Mouse (Mus musculus) testis, postnatal 14 days (tissue): ENCODE data around the gene Hist1h3d.
"Not testable (repeated sequence)": the region's sequence is repeated elsewhere in the genome, so short reads cannot be mapped to it uniquely, and the experiment has no call there.

Experiments
- DNase-seq: peaks from one replicate; pipeline ENCODE4 v3.0.0; 2021; ENCODE audit warnings: low spot score

Gene Hist1h3d

DNA sequence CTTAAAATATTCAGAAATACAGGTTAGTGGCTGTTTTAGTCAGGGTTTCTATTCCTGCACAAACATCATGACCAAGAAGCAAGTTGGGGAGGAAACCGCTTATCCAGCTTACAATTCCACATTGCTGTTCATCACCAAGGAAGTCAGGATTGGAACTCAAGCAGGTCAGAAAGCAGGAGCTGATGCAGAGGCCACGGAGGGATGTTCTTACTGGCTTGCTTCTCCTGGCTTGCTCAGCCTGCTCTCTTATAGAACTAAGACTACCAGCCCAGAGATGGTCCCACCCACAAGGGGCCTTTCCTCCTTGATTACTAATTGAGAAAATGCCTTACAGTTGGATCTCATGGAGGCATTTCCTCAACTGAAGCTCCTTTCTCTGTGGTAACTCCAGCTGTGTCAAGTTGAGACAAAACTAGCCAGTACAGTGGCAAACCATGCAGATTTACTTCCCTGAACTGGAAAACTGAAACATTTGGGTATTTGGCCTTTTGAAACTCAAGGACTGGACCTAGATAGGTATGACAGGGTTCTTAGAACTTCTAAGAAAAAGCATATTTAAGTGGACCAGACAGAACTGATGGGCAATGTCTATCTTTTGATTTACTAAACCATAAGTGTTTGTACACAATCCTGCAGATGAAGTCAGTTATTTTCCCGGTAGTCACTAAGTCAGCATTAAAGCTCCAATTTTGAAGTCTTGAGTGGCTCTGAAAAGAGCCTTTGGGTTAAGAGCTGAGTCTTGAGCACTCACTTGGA is 33.2 kb upstream of the Hist1h3d start:
- not testable (repeated sequence) for DNase-seq

DNA sequence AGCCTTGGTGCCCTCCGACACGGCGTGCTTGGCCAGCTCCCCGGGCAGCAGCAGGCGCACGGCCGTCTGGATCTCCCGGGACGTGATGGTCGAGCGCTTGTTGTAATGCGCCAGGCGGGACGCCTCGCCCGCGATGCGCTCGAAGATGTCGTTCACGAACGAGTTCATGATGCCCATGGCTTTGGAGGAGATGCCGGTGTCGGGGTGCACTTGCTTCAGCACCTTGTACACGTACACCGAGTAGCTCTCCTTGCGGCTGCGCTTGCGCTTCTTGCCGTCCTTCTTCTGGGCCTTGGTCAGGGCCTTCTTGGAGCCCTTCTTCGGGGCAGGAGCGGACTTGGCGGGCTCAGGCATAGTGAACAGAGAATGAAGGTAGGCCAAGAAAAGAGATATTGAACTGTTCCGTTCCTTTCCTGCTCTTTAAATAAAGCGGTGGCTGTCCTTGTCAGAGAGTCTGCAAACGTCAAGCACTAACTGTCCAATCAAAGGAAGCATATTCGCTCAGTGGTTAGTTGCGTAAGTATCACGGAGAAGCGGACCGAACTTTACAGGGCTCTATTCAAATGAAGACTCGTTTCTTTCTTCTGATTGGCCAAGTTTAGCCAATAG is 32.5 kb upstream of the Hist1h3d start, which contains the start of gene Hist1h2bh:
TSS of gene Hist1h2bh (minus strand) at position 394 of the 609 bp plus-strand sequence.
- peak; percentile 58 for DNase-seq

DNA sequence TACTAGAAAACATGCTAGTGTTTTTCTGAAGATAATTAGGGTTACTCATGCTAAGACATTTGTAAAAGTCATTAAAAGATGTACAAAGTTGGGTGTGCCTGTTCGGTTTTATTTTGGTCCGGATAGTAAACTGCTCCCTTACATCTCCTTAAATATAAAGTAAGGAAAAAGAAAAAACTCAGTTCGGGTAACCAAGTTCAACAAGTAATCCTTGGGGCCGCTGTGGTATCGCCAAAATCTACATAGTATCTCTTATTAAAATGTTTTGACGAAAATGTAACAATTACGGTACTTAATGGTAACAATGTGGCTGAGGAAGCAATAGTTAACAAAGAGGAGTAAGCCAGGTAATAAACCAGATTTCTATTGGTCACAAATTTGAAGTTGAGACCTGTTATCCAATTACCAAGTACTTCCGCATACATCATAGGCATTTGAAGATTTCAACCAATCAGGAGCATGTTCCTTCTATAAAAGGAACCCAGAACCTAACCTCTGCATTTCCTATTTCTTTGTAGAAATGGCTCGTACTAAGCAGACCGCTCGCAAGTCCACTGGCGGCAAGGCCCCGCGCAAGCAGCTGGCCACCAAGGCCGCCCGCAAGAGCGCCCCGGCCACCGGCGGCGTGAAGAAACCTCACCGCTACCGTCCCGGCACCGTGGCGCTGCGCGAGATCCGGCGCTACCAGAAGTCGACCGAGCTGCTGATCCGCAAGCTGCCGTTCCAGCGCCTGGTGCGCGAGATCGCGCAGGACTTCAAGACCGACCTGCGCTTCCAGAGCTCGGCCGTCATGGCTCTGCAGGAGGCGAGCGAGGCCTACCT is 31.4 kb upstream of the Hist1h3d start, which contains the start of gene Hist1h3f:
TSS of gene Hist1h3f (plus strand) at position 88 of the 822 bp plus-strand sequence.
- DNase-seq: peak; percentile 78

DNA sequence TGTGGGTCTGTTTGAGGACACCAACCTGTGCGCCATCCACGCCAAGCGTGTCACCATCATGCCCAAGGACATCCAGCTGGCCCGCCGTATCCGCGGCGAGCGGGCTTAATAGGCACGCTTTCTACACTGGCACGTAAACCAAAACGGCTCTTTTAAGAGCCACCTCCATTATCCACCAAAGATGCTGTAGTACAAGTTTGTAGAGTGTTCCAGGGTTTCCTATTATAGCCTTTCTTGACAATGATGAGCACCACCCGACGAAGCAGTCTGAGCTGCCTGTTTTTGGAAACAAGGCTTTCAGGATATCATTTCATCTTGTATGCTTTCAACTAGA is 30.8 kb upstream of the Hist1h3d start:
- DNase-seq: not testable (repeated sequence)

DNA sequence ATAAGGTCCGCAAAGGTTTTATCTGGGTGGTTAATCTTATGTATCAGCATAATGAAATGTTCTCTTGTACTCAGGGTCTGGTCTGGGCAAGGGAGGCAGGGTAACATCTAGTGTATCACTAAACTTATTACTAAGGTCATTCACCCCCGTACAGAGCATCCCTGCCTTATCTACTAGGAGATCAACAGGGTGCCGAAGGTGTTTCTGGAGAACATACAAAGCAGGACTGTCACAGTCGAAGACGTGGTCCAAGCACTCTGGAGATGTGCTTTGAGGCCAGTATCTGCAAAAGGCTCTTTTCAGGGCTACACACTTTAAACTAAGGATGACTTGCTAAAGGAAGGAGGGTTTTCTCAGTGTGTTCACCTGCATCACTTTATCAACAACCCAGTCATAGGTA is 28.9 kb upstream of the Hist1h3d start:
- no peak for DNase-seq

DNA sequence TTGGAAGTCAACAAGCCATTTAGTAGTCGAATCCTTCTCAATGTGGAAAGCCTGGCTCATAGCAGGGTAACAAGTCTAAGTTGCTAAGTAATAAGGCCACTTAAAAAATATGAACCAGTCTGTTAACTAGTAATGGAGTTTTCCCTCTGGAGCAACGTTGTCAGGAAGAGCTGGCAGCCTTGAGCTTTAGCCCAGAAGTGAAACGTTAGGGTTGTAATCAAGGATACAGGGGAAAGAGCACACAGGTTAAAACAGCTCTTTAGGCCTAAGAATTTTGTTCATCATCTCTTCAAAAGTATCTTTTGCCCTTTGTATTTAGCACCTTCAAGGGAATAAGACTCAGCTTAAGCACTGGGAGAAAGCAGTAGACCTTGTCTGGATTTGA is 24.8 kb upstream of the Hist1h3d start:
- no peak for DNase-seq

DNA sequence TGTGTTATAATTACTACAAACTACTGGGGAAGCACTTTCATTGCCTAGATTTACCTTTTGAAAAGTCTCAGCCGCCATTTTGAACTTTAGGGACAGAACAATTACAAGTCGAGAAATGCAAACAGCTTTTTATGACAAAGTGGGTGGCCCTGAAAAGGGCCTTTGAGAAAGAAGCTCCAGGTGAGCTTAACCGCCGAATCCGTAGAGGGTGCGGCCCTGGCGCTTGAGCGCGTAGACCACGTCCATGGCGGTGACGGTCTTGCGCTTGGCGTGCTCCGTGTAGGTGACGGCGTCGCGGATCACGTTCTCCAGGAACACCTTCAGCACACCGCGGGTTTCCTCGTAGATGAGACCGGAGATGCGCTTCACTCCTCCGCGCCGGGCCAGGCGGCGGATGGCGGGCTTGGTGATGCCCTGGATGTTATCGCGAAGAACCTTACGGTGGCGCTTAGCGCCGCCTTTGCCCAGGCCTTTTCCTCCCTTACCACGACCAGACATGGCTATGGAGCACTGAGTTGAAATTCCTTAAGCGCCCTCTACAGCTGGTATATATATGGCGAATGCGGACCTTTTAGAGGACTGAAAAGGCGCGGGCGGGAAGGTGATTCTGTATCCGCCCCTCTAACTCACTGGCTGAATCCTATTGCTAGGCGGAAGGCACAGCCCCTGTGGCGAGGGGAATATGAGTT is 24.3 kb upstream of the Hist1h3d start, which contains the start of gene Hist1h4f:
TSS of gene Hist1h4f (minus strand) at position 503 of the 689 bp plus-strand sequence.
- peak; percentile 92 for DNase-seq

DNA sequence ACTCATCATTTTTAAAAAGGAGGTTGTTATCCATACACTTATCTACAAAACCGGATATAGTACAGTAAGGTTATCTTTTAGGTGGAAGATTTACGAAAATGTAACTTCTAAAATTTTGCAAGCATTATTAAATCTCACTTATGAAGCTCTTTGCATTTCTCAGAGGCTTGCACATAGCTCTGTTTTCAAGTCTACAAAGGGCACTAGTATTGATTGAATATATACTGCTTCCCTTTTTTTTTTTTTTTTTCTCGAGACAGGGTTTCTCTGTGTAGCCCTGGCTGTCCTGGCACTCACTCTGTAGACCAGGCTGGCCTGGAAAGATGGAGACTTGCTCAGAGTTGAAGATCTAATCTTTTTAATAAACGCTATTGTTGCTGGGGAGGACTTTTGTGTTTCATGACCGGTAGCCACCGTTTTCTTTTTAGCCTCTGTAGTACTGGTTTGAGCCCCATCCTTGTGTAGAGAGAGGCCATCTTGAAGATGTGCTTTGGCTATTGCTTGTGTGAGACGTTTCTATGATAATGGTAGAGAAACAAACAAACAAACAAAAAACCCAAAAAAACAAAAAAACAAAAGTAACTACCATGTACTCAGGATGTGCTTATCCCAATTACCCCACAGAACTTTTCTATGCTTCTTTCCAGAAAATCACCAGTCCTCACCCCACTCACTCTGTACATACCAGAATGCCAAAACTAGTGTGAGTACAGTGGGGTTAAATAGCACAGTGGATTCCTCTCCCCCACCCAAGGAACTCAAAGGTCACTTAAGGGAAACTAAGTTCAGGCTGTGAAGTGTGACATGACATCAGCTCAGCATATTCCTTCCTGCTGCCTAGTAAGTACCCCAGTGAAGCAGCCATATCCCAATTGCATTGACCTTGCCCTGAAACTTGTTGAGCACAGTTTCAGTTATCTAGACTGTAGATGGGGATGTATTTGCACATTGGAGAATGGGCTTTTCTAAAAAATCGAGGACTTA is 23.3 kb upstream of the Hist1h3d start:
- no peak for DNase-seq

DNA sequence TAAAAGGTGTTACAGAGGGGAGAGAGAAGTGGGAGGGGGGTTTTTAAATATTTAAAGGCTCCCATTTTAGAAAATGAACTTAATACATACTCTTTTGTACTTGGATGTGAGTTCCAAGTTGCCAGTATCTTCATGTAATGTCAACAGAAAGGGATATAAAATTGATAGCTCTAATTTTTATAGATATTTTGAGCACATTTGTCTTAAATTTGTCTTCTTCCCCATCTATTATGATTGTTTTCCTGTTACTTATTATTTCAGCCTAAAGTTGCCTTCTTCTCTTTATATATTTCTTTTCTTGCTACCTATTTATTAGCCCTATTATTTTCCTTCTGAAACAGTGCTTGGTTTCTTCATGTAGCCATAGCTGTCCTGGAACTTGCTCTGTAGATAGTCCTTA is 22.6 kb upstream of the Hist1h3d start, which contains the start of gene Hist1h1d:
TSS of gene Hist1h1d (plus strand) at position 301 of the 400 bp plus-strand sequence.
- DNase-seq: no peak

DNA sequence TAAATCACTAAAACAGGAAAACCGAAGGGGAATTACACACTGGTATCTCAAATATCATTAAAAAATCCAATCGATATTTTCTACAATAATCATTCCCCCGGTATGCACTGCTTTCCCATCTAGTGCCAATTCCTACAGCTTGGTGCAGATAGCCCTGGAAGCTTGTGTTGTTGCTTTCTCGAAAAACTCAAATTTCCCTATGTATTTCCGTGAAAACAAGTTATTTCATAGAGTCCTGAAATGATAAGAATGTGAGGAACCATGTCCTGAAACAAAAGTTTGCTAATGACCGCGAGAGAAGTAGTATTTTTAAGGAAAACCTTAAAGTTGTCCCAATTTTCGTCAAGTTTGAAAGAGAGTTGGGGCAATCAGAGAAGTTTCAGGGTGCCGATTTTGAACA is 21.2 kb upstream of the Hist1h3d start:
- DNase-seq: no peak

DNA sequence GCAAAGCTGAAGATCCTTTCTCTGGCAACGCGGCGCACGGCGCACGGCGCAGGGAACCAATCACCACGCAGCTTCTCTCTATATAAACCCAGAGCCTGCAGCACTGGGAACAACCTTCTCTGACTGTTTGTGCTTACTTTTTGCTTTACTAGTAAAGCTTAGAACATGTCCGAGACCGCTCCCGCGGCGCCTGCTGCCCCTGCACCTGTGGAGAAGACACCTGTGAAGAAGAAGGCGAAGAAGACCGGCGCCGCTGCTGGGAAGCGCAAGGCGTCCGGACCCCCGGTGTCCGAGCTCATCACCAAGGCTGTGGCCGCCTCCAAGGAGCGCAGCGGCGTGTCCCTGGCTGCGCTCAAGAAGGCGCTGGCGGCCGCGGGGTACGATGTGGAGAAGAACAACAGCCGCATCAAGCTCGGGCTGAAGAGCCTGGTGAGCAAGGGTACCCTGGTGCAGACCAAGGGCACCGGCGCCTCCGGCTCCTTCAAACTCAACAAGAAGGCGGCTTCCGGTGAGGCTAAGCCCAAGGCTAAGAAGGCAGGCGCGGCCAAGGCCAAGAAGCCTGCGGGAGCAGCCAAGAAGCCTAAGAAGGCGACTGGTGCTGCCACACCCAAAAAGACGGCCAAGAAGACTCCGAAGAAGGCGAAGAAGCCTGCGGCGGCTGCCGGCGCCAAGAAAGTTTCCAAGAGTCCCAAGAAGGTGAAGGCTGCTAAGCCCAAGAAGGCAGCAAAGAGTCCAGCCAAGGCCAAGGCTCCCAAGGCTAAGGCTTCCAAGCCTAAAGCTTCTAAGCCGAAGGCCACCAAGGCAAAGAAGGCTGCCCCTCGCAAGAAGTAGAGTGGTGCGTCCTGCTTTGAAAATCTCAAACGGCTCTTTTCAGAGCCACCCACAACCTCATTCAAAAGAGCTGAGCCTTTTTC is 20.4 kb upstream of the Hist1h3d start:
- DNase-seq: peak; percentile 88

DNA sequence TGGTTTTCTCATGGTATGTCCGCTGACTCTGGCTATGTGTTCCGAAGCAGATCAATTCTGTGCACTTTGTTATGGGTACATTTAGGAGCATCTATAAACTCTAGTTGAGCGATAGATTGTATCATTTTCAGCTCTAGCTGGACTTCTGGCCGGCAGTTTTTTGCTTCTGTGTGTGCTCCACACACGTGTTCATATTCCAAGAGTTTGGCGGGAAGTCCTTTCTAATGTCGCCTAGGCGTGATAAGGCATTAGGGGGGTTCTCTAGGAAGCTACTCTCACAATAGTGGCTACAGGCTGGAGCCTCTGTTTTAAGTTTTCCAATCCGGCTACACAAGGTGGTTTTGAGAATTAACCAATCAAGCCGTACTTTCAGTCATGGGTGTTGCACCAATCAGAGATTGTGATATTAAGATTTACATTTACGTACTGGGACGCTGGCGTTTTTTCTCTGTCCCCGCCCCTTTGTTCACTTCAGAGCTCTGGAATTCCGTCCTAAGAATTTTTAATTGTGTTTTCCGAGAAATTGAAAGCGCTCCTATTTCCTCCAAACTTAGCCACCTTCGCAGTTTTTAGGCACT is 19.6 kb upstream of the Hist1h3d start:
- DNase-seq: peak; percentile 71

DNA sequence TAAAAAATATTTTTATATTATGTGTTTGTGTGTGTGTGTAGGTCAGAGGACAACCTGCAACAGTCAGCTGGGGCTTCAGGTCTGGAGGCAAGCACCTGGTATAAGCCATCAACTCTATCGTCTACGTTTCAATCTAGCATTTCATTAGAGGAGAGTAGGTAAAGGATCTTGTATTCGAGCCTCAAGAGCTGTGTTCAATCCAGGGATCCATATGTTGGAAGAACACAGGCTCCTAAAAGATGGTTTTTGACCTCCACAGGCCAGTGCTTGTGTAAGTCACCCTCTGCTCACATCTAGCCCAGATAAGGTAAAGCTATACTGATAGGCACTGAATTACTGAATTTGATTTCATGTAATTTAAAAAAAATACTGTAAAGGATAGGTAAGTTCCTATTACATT is 18.7 kb upstream of the Hist1h3d start:
- no peak for DNase-seq

DNA sequence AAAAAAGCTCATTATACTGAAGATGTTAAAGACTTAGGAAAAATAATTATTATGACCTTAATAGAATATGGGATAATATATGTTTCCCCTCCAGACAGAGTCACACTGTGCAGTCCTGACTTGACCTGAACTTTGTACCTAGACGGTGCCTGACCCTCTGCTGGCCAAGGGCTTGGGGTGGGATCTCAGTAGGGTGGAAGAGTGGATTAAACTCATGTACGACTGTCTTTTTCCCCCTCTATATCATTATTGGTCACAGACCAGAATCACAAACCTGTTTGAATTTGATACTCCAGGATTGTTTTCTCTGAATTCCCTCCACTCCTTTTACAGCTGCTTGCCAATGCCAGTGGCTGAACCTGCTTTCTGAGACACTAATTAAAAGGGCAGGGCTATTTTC is 14.9 kb upstream of the Hist1h3d start:
- not testable (repeated sequence) for DNase-seq

DNA sequence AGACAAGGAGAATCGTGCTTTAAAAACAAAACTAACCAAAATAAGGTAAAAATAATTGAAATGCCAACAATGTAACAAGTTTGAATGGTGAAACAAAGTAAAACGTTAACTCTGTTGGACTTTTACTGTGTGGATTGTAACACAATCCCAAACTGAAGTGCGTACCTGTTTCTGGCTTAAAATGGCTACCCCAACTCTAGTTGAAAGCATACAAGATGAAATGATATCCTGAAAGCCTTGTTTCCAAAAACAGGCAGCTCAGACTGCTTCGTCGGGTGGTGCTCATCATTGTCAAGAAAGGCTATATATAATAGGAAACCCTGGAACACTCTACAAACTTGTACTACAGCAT is 14.1 kb upstream of the Hist1h3d start:
- DNase-seq: not testable (repeated sequence)

DNA sequence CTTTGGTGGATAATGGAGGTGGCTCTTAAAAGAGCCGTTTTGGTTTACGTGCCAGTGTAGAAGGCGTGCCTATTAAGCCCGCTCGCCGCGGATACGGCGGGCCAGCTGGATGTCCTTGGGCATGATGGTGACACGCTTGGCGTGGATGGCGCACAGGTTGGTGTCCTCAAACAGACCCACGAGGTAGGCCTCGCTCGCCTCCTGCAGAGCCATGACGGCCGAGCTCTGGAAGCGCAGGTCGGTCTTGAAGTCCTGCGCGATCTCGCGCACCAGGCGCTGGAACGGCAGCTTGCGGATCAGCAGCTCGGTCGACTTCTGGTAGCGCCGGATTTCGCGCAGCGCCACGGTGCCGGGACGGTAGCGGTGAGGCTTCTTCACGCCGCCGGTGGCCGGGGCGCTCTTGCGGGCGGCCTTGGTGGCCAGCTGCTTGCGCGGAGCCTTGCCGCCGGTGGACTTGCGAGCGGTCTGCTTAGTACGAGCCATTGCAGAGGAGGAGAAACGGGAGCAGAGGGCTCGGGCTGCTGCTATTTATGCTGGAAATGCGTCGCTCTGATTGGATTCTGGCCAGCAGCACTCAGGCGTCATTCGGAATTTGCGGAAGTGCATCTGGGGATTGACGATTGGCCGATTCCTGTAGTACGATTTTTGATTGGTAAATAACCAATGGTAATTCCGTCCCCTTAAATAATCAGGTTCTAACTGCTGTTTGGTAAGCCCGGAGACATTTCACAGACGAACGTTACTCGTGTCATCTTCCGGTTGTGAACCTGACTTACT is 13.5 kb upstream of the Hist1h3d start, which contains the start of gene Hist1h3e:
TSS of gene Hist1h3e (minus strand) at position 487 of the 777 bp plus-strand sequence.
- peak; percentile 87 for DNase-seq

DNA sequence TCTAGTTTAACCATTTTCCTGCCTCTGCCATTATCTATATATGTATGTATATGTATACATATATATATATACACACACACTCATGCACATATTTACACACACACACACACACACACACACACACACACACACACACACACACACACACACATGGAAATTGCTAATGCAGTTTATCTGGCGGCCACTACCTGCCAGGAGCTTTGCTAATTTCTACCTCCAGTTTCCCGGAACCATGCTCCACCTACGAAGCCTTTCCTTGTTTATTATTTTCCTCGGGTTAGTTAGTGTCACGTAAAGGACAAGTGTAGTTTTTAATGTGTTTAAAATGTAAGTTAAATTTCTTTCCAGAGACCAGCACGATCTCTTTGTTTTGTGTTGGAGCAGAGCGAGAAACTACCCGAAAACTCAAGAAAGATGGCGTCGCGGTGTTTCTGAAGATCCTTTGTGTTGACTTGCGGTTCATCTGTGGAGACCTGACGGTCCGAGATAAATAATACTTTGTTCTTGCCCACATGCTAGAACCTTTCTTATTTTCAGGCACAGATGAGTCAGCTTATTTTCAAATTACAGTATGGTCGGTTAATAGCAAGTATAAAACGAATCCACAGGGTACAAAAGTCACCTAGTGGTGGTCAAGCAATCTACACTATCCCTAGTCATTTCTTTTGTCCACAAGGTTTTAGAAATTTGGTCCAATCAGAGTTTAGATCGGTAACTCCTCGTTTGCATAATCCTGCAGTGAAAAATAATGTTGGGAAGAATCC is 12.7 kb upstream of the Hist1h3d start:
- no peak for DNase-seq

DNA sequence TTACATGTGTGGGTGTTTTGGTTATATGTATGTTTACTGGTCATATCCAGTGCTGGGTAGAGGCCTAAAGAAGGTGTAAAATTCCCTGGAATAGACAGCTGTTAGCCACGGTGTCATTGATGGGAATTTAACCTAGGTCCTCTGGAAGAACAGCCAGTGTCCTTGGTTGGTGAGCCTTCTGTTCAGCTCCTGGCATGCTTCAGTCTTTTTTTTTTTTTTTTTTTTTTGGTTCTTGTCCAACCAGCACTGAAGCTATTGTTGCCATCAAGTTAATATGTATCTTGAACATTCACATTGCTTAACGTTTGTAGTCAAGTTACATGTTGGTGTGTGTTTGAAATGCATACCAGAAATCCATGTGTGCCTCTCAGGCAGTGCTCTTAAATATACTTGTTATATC is 11.1 kb upstream of the Hist1h3d start:
- no peak for DNase-seq
